Mouse (Mus musculus) midbrain, postnatal 0 days (tissue): Measurements from ENCODE around the gene Olfr1395. TPM values are rescaled to one million over a fixed set of nuclear protein-coding genes. Genes with fewer than 3 reads are reported as not detected.
"Not testable (repeated sequence)": the region's sequence is repeated elsewhere in the genome, so short reads cannot be mapped to it uniquely, and the experiment has no call there.

Experiments used
- ATAC-seq: fragments of 200-750 bp; cut with Nextera tagmentation; 2 replicates; pipeline ENCODE4 v1.8.0; 2017; ENCODE audit warnings: moderate number of reproducible peaks, mild to moderate bottlenecking, moderate TSS enrichment, moderate library complexity; ENCODE audit not compliant: low FRiP score
- DNase-seq: peaks from one replicate; pipeline ENCODE4 v3.0.0-alpha.2; 2015; ENCODE audit warnings: low spot score
- H3K27ac ChIP-seq: fragments of 300-500 bp; sonication (generic); 2 replicates; pipeline ENCODE4 v1.5.1; 2014; ENCODE audit warnings: low read depth, mild to moderate bottlenecking, low read length, mixed read lengths
- H3K27me3 ChIP-seq: fragments of 300-500 bp; sonication (generic); 2 replicates; pipeline ENCODE4 v1.6.1; 2014; ENCODE audit warnings: low read length, control low read depth, mixed read lengths; ENCODE audit not compliant: insufficient read depth
- H3K36me3 ChIP-seq: fragments of 300-500 bp; sonication (generic); 2 replicates; pipeline ENCODE4 v1.6.1; 2014; ENCODE audit warnings: low read length, control low read depth, mixed read lengths; ENCODE audit not compliant: insufficient read depth
- H3K4me1 ChIP-seq: fragments of 300-500 bp; sonication (generic); 2 replicates; pipeline ENCODE4 v1.6.1; 2014; ENCODE audit warnings: mild to moderate bottlenecking, control low read depth, antibody characterized with exemption, low read length, mixed read lengths; ENCODE audit not compliant: insufficient read depth
- H3K4me2 ChIP-seq: fragments of 300-500 bp; sonication (generic); 2 replicates; pipeline ENCODE4 v1.6.1; 2014; ENCODE audit warnings: low read depth, mild to moderate bottlenecking, low read length, mixed read lengths; ENCODE audit not compliant: poor library complexity, severe bottlenecking
- H3K4me3 ChIP-seq: fragments of 300-500 bp; sonication (generic); 2 replicates; pipeline ENCODE4 v1.5.1; 2014; ENCODE audit warnings: low read depth, mild to moderate bottlenecking, low read length, moderate library complexity
- H3K9ac ChIP-seq: fragments of 300-500 bp; sonication (generic); replicated peaks from 2 replicates; pipeline ENCODE4 v1.6.1; 2014; ENCODE audit warnings: mild to moderate bottlenecking, low read length, moderate library complexity, mixed read lengths; ENCODE audit not compliant: poor library complexity, severe bottlenecking
- H3K9me3 ChIP-seq: fragments of 300-500 bp; sonication (generic); 2 replicates; pipeline ENCODE4 v1.6.1; 2016; ENCODE audit warnings: low read length, control low read depth
- CTCF ChIP-seq: IDR thresholded peaks from 2 replicates; pipeline ENCODE4 v1.5.1; 2016; ENCODE audit warnings: antibody characterized with exemption, mild to moderate bottlenecking
- WGBS: fragments of 180-500 bp; shearing (Covaris S2); extraction: QIAGEN DNeasy Blood & Tissue Kit; methylation state at CpG from one replicate; pipeline ENCODE4 v1.1.7; 2014; 5-methylcytosine and 5-hydroxymethylcytosine counted together
- polyA plus RNA-seq: library from polyadenylated mRNA; unstranded; fragments of >200 nt; fragmentation: Nextera tagmentation; extraction: Ambion mirVana; gene quantifications from 2 replicates; pipeline ENCODE4 v1.2.1, GENCODE M21; 2015
- total RNA-seq: library from RNA; depleted of rRNA; stranded (reverse); fragments of >200 nt; gene quantifications from 2 replicates; pipeline ENCODE4 v1.2.3, GENCODE M21; 2014

The Olfr1395 gene
- total and polyA plus RNA-seq, 2 experiments from 2014 or later = not detected

DNA sequence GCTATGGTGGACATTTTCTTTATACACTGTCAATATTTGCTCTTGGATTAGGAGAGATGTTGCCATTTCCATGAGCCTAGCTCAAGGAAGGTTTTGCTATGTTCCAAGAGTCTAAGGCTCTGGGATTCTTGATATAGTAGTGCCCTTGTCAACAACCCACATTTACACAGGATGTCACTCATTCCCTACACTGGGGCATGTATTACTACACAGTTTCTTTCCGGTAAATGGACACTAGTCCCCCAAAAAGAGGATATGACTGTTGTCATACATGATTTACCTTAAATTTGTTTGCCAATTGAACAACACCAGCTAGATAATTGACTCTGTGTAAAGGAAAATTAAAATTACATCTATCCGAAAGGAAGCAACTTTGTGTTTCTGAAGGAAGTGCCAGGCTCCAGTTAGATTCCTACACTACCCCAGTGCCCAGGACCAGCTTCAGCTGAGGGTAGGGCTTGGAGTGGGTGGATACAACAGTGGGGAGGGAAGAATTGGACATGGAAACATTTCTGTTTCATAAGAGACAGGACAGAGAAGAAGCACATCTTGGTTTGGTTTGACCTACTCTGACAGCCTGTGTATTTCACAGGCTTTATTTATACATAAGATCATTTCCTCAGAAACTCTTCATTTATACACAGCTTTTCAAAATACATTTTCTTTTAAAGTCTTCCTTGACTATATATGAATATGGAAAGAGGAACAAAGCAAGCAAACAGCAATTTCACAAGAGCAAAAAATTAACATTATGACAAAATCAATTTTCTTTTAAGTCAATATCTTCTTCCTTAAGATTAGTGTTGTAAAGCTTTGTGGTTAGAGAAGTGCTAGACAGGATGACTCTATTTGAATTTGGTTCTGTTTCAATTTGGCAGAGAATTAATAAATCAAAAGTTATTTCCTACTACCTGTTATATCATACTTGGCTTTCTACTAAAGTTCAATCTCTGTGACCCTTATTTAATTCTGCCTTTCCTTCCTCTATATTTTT lies 15.0 kb downstream of the Olfr1395 start:
- 95% methylated on average over 2 of the region's 2 CpGs for WGBS
- no peak overlapping the region for H3K4me2 ChIP-seq
- DNase-seq = no peak
- H3K4me1 ChIP-seq = no peaks in the 10 kb centered on the region
- H3K9me3 ChIP-seq = no peaks in the 10 kb centered on the region
- no peaks in the 10 kb centered on the region for H3K27me3 ChIP-seq
- H3K4me3 ChIP-seq = no peak overlapping the region
- no peak overlapping the region for H3K27ac ChIP-seq
- no peak for ATAC-seq
- H3K36me3 ChIP-seq = no peaks in the 10 kb centered on the region
- TF ChIP-seq CTCF = no peak
- no peak overlapping the region for H3K9ac ChIP-seq

DNA sequence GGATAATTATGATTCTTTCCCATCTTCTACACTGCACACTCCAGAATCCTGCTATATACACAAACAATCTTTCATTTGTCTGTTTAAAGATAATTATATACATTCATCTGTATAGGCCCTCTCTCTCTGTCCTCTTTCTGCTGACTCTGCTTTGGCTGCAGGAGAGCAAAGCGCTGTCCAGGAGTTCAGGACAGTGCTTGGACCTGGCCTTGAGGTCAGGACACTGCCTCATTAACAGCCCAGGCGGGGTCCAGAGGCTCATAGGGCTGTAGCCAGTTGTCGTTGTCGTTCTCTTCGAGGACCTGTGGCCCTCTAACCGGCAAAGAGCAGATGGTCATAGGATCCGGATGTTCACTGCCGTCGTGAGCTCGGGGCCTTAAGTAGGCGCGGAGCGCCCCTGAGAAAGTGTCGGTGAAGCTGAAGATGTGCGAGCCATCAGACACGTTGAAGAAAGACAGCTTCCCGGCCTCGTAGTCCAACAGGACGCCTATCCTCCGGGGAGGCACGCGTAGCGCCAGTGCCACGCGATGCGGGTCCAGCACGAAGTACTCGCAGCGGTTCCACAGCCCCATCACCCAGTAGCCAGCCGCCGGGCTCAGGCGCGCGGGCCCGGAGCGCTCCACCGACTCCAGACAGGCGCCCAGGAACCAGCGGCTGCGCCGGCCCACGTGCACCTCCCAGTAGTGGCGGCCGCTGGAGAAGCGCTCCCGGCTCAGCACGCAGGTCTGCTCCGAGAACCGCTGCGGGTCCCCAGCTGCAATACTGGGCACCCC lies 27.0 kb downstream of the Olfr1395 start:
- 3% methylated on average over 50 of the region's 50 CpGs for WGBS
- DNase-seq (peak; percentile 21), ATAC-seq (peak; percentile 79)
- Histone ChIP-seq H3K4me3 (peak overlapping the region; percentile 41), H3K9me3 (peaks cover 4% of the 10 kb centered on the region; the same call in 1 of the 2 replicates), H3K27ac (no peak overlapping the region), H3K4me1 (no peaks in the 10 kb centered on the region), H3K4me2 (peak overlapping the region; percentile 75), H3K27me3 (no peaks in the 10 kb centered on the region; the same call in 1 of the 2 replicates), H3K36me3 (no peaks in the 10 kb centered on the region), H3K9ac (no peak overlapping the region)
- no peak for TF ChIP-seq CTCF

DNA sequence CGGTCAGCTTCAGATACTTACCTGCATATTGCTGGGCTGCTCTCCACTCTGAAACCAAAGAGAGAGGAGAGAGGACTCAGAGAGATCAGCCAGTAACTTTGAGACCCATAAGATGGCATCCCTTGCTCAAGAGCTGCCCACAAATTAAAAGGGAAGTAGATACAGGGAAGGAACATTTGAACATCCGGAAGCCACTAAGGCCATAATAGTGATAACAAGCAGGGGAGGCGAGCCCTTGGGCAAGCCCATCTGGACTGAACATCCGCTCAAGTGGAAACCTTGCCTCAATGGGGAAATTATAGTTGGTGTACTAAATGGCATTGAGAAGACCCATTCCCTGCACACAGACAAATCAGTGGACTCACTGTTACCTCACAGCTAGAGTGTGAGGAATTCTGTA lies 28.5 kb downstream of the Olfr1395 start:
- Histone ChIP-seq H3K4me1 (no peaks in the 10 kb centered on the region), H3K27me3 (no peaks in the 10 kb centered on the region; the same call in 1 of the 2 replicates), H3K36me3 (no peaks in the 10 kb centered on the region), H3K4me2 (no peak overlapping the region), H3K9me3 (peaks cover 4% of the 10 kb centered on the region; the same call in 1 of the 2 replicates), H3K9ac (no peak overlapping the region), H3K4me3 (no peak overlapping the region), H3K27ac (no peak overlapping the region)
- ATAC-seq = no peak
- TF ChIP-seq CTCF = no peak
- no peak for DNase-seq
- 95% methylated on average over 4 of the region's 4 CpGs for WGBS

DNA sequence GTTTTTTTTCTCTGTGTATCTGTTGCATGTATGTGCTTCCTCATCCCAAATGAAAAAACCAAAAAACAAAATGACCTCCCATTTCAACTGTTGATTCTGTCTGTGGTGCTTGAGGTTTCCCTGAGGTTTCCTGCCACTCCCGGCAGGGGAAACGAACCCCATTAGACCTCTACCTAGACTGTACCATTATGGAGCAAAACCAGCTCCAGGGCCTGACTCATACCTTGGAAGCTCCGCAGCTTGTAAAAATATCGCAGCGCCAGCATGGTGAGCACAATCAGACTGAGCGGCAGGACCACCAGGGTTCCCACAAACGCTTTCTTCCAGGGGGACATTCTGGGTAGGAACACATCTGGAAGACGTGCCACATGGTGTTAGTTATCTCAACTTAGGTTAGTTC lies 33.3 kb downstream of the Olfr1395 start:
- DNase-seq = no peak
- TF ChIP-seq CTCF = no peak
- H3K27ac ChIP-seq = no peak overlapping the region
- no peak overlapping the region for H3K4me2 ChIP-seq
- H3K9ac ChIP-seq = no peak overlapping the region
- WGBS = 90% methylated on average over 8 of the region's 8 CpGs
- no peaks in the 10 kb centered on the region for H3K9me3 ChIP-seq
- H3K27me3 ChIP-seq = no peaks in the 10 kb centered on the region
- H3K36me3 ChIP-seq = no peaks in the 10 kb centered on the region
- no peak for ATAC-seq
- no peak overlapping the region for H3K4me3 ChIP-seq
- no peaks in the 10 kb centered on the region for H3K4me1 ChIP-seq

DNA sequence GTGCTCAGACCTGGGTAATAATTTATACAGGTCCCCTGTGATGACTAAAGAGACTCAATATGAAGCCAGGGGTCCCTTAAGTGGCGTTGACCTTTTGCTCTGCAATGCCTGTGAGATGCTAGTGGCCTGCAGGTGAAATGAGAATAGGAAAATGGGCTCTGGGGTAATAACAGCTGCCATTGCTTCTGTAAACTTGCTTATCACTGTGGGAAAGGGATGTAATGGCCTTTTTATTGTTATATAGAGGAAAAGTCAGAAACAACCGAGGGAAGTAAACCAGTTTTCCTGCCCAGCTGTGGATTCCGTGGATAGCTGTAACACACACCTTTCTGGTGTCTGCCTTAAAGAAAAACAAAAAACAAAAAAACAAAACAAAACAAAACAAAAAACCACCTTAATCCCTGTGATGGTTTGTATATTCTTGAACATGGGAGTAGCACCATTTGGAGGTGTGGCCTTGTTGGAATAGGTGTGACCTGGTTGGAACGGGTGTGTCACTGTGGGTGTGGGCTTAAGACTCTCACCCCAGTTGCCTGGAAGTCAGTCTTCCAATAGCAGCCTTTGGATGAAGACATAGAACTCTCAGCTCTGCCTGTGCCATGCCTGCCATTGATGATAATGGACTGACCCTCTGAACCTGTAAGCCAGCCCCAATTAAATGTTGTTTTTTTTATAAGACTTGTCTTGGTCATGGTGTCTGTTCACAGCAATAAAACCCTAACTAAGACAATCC lies 34.1 kb downstream of the Olfr1395 start:
- not testable (repeated sequence) for DNase-seq, H3K9me3 ChIP-seq, H3K27ac ChIP-seq, H3K4me2 ChIP-seq, H3K9ac ChIP-seq, H3K36me3 ChIP-seq, H3K4me3 ChIP-seq, H3K27me3 ChIP-seq, H3K4me1 ChIP-seq, ATAC-seq
- WGBS = 88% methylated on average over 4 of the region's 4 CpGs
